Mouse (Mus musculus) macrophage (primary cell): ENCODE data around the gene Ak4. TPM values are rescaled to one million over a fixed set of nuclear protein-coding genes. Genes with fewer than 3 reads are reported as not detected.

ENCODE experiments used
- H3K27ac ChIP-seq: fragments of 350-480 bp; formaldehyde crosslinking; 2 replicates; pipeline ENCODE4 v1.9.0; 2021
- H3K36me3 ChIP-seq: fragments of 350-480 bp; formaldehyde crosslinking; 2 replicates; pipeline ENCODE4 v1.9.0; 2021; ENCODE audit errors: inconsistent target
- H3K4me3 ChIP-seq: fragments of 350-480 bp; formaldehyde crosslinking; 2 replicates; pipeline ENCODE4 v1.9.0; 2021; ENCODE audit errors: inconsistent target
- H3K79me2 ChIP-seq: fragments of 350-480 bp; formaldehyde crosslinking; 2 replicates; pipeline ENCODE4 v1.9.0; 2021; ENCODE audit errors: inconsistent target
- WGBS: methylation state at CpG from one replicate; pipeline ENCODE4 v1.1.7; 2026; ENCODE audit warnings: inconsistent platforms; ENCODE audit not compliant: missing documents; 5-methylcytosine and 5-hydroxymethylcytosine counted together
- polyA plus RNA-seq: library from polyadenylated mRNA; stranded (reverse); fragments of 250-400 nt; gene quantifications from 3 replicates; pipeline ENCODE4 v1.2.4, GENCODE M21; 2018; ENCODE audit warnings: inconsistent platforms

Ak4 gene
- polyA plus RNA-seq, 1 experiment from 2014 or later: 0.32 TPM

GRCm38 (mm10) chr4:101507571-101508422 lies 88.7 kb downstream of the Ak4 start:
- H3K4me3 ChIP-seq: no peak overlapping the region; the same call in 1 of the 2 replicates
- H3K27ac ChIP-seq: no peak overlapping the region
- H3K36me3 ChIP-seq: no peaks in the 10 kb centered on the region
- no peaks in the 10 kb centered on the region for H3K79me2 ChIP-seq
- 6% methylated on average over 24 of the region's 24 CpGs for WGBS

GRCm38 (mm10) chr4:101508431-101508830 lies 89.4 kb downstream of the Ak4 start:
- 2% methylated on average over 10 of the region's 10 CpGs for WGBS
- Histone ChIP-seq H3K79me2 (no peaks in the 10 kb centered on the region), H3K4me3 (no peak overlapping the region), H3K27ac (no peak overlapping the region), H3K36me3 (no peaks in the 10 kb centered on the region)

DNA sequence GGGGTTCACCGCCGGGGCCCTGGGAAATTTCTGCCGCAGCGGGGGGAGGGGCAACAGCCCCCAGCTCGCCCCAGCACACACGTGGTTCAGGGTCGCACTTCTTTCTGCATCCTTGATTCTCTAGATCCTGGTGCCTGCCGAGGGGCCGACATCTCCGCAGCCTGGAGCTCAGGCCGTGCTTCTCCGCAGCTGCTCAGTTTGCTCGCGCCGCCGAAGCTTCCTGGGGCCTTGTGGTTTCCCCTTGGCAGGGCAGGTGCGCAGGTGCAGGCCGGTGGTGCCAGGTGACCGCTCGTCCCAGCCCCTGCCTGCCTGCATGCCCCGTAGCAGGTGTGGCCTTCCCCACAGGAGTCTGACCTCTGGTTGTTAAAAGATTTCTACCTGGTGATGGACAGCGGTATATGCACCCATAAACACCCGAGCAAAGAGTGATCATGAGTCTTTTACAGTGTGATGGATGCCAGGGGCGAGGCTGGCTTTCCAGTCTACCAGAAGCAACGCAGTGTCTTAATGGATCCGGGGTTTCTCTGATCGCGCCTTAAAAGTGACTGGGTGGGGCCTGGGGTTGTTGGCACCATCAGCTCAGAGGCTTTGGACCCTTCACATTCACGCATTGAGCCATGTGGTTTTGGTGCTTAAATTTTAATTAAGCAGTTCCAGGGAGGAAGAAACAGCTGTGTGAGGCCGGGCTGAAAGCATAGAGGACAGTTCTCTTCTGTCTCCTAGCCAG lies 89.9 kb downstream of the Ak4 start:
- H3K79me2 ChIP-seq: no peaks in the 10 kb centered on the region
- H3K27ac ChIP-seq: no peak overlapping the region
- no peak overlapping the region for H3K4me3 ChIP-seq
- WGBS: 9% methylated on average over 30 of the region's 30 CpGs
- H3K36me3 ChIP-seq: no peaks in the 10 kb centered on the region

- Histone ChIP-seq H3K4me3 (no peak overlapping the region), H3K79me2 (no peaks in the 10 kb centered on the region), H3K27ac (no peak overlapping the region), H3K36me3 (no peaks in the 10 kb centered on the region)
- 35% methylated on average over 8 of the region's 8 CpGs for WGBS
Observed at GRCm38 (mm10) chr4:101510111-101510903, 91.2 kb downstream of the Ak4 start.

- Histone ChIP-seq H3K36me3 (no peaks in the 10 kb centered on the region), H3K4me3 (no peak overlapping the region), H3K27ac (no peak overlapping the region), H3K79me2 (no peaks in the 10 kb centered on the region)
- 25% methylated on average over 5 of the region's 5 CpGs for WGBS
Observed at GRCm38 (mm10) chr4:101510904-101511210, 91.8 kb downstream of the Ak4 start.

DNA sequence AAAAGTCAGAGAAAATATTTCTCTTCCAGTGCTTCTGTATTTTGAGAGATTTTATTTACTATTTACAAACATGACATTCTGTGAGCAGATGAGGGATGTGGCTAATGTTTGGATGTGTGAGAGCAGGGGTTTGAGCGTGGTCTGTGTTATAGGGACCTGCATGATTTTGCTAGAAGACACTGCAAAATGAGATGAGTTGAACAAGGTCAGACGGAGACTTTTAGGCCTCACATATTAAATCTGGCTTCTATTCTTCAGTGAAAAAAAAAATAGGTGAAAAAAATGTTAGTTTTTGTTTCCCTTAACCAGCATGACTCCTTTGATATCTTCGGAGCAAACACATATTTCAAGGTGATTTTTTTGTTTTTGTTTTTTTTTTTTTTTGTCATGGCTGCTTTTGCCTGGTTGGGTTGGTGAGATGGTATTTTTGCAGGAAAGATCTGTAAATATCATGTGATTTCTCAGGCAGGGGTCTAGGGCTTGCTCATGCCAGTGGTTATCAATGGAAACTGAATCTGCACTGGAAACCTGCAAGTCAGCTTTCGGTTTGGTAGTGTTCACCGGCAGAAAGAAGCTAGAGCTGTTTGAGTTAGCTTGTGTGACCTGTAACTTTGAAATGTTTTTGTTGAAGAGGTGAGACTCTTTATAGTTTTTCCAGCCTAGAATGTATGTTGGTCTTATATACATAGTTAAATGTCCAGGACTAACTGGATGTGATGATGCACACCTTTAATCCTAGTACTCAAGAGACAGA lies 92.9 kb downstream of the Ak4 start:
- Histone ChIP-seq H3K36me3 (no peaks in the 10 kb centered on the region), H3K79me2 (no peaks in the 10 kb centered on the region), H3K27ac (no peak overlapping the region), H3K4me3 (no peak overlapping the region)
- WGBS: 51% methylated on average over 5 of the region's 5 CpGs

GRCm38 (mm10) chr4:101513251-101513650 lies 94.2 kb downstream of the Ak4 start:
- no peak overlapping the region for H3K4me3 ChIP-seq
- H3K36me3 ChIP-seq: no peaks in the 10 kb centered on the region
- H3K27ac ChIP-seq: no peak overlapping the region
- no peaks in the 10 kb centered on the region for H3K79me2 ChIP-seq
- WGBS: 86% methylated on average over 3 of the region's 3 CpGs

- Histone ChIP-seq H3K36me3 (no peaks in the 10 kb centered on the region), H3K4me3 (no peak overlapping the region), H3K79me2 (no peaks in the 10 kb centered on the region), H3K27ac (no peak overlapping the region)
- 94% methylated on average over 14 of the region's 14 CpGs for WGBS
Observed at GRCm38 (mm10) chr4:101515853-101516252, 96.8 kb downstream of the Ak4 start.

Other genes with a start within 250 kb of the Ak4 start
- gene Jak1, start 154.0 kb upstream of the Ak4 start, polyA plus RNA-seq: 98.9 to 118 TPM (median 106 TPM) in 3 replicates
- gene Dnajc6, start 77.4 kb downstream of the Ak4 start, polyA plus RNA-seq: not detected in 3 replicates
- 83.0 to 128 TPM (median 109 TPM) in 3 replicates for gene Leprot, start 228.4 kb downstream of the Ak4 start, polyA plus RNA-seq